ENCODE assay signal across 11 mouse cellular contexts in genomic region chr8:31371656-31372055, GRCm38 (mm10).
"Had no signal": no experiment of that assay in that cellular context is flagged by ENCODE, and none has a peak within 500 bp of the region (broad histone marks: within the 10 kb centered on the region; RNA-seq: fewer than 3 reads in every experiment).

No protein-coding gene starts in this region.

- H3K4me3 ChIP-seq: limb, embryonic 13.5 days; myocyte; neural tube, embryonic 15.5 days had no signal

- H3K27me3 ChIP-seq: limb, embryonic 13.5 days; neural tube, embryonic 15.5 days had no signal

- H3K4me2 ChIP-seq: limb, embryonic 13.5 days; neural tube, embryonic 15.5 days had no signal

- H3K9ac ChIP-seq: limb, embryonic 13.5 days; liver, embryonic 14.5 days; neural tube, embryonic 15.5 days had no signal

- H3K27ac ChIP-seq: limb, embryonic 13.5 days; liver, embryonic 14.5 days; neural tube, embryonic 15.5 days had no signal

- H3K4me1 ChIP-seq: limb, embryonic 13.5 days; neural tube, embryonic 15.5 days had no signal

- H3K36me3 ChIP-seq: limb, embryonic 13.5 days; neural tube, embryonic 15.5 days had no signal

- H3K9me3 ChIP-seq: limb, embryonic 13.5 days; neural tube, embryonic 15.5 days had no signal

- DNase-seq: kidney, adult 18-20 months; kidney, postnatal 10 days; left cerebral cortex, postnatal 4 days; lung, adult 18-20 months; right cerebral cortex, adult 18-20 months; right cerebral cortex, postnatal 25 days; thymus, postnatal 36 days had no signal
